Mouse (Mus musculus): ENCODE measurements at regions not wholly inside any gene's neighbourhood (a gene's known extent, or its start where the extent isn't known, plus 50 kb on each side); places are given as distances from the start of the nearest gene placed in this dataset.

DNA sequence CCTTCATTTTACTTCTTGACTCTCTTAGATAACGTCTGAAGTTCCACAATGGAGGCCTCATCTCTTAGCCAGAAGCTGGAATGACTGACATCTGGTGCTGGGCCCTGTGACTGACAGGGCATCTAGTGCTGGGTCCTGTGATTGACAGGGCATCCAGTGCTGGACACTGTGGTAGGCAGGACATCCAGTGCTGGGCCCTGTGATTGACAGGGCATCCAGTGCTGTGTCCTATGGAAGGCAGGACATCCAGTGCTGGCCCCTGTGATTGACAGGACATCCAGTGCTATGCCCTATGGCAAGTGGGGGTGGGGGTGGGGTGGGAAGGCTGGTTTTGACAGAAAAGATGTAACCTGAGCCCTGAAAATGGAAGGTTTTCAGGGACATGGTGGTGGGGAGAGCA lies 52.1 kb upstream of the Lmo2 start:
- TF ChIP-seq CTCF (IDR thresholded peaks at IDR 0.05; ENCODE audit: borderline replicate concordance, extremely low read depth, insufficient read depth, insufficient read length) (no peak), POLR2A (IDR thresholded peaks at IDR 0.05; ENCODE audit: borderline replicate concordance, extremely low read depth, insufficient read depth, insufficient read length, poor library complexity, severe bottlenecking) (no peak)
